Mouse (Mus musculus) kidney, embryonic 14.5 days (tissue): ENCODE results near the gene Insr. TPM values are rescaled to one million over a fixed set of nuclear protein-coding genes. Genes with fewer than 3 reads are reported as not detected.

Experiments
- ATAC-seq: fragments of 200-750 bp; cut with Nextera tagmentation; 2 replicates; pipeline ENCODE4 v1.8.0; 2017; ENCODE audit warnings: moderate number of reproducible peaks, mild to moderate bottlenecking, moderate TSS enrichment, moderate library complexity; ENCODE audit not compliant: low FRiP score, low TSS enrichment
- H3K27ac ChIP-seq: fragments of 300-500 bp; sonication (generic); 2 replicates; pipeline ENCODE4 v1.5.1; 2014; ENCODE audit warnings: low read depth, mild to moderate bottlenecking, low read length, moderate library complexity, mixed read lengths
- H3K27me3 ChIP-seq: fragments of 300-500 bp; sonication (generic); 2 replicates; pipeline ENCODE4 v1.6.1; 2014; ENCODE audit warnings: mild to moderate bottlenecking, low read length; ENCODE audit not compliant: control insufficient read depth, insufficient read depth
- H3K36me3 ChIP-seq: fragments of 300-500 bp; sonication (generic); 2 replicates; pipeline ENCODE4 v1.6.1; 2014; ENCODE audit warnings: low read length, mixed read lengths; ENCODE audit not compliant: control insufficient read depth, insufficient read depth
- H3K4me1 ChIP-seq: fragments of 300-500 bp; sonication (generic); 2 replicates; pipeline ENCODE4 v1.6.1; 2014; ENCODE audit warnings: low read length, mixed read lengths; ENCODE audit not compliant: control insufficient read depth, insufficient read depth
- H3K4me2 ChIP-seq: fragments of 300-500 bp; sonication (generic); replicated peaks from 2 replicates; pipeline ENCODE4 v1.6.1; 2014; ENCODE audit warnings: low read depth, mild to moderate bottlenecking, low read length
- H3K4me3 ChIP-seq: fragments of 300-500 bp; sonication (generic); 2 replicates; pipeline ENCODE4 v1.5.1; 2014; ENCODE audit warnings: mild to moderate bottlenecking, low read length
- H3K9ac ChIP-seq: fragments of 300-500 bp; sonication (generic); 2 replicates; pipeline ENCODE4 v1.6.1; 2014; ENCODE audit warnings: low read depth, mild to moderate bottlenecking, low read length, moderate library complexity
- H3K9me3 ChIP-seq: fragments of 300-500 bp; sonication (generic); 2 replicates; pipeline ENCODE4 v1.6.1; 2016; ENCODE audit warnings: low read length; ENCODE audit not compliant: control insufficient read depth
- WGBS: fragments of 180-500 bp; shearing (Covaris S2); extraction: QIAGEN DNeasy Blood & Tissue Kit; methylation state at CpG from one replicate; pipeline ENCODE4 v1.1.7; 2014; 5-methylcytosine and 5-hydroxymethylcytosine counted together
- polyA plus RNA-seq: library from polyadenylated mRNA; unstranded; fragments of >200 nt; fragmentation: Nextera tagmentation; extraction: Ambion mirVana; gene quantifications from 2 replicates; pipeline ENCODE4 v1.2.1, GENCODE M21; 2014

Insr gene
- polyA plus RNA-seq, 1 experiment from 2014 or later: 40.2 TPM

GRCm38 (mm10) chr8:3262779-3263178 is 16.6 kb downstream of the Insr start:
- Histone ChIP-seq H3K36me3 (peaks cover 7% of the 10 kb centered on the region; the same call in 1 of the 2 replicates), H3K27ac (no peak overlapping the region), H3K9ac (no peak overlapping the region), H3K27me3 (no peaks in the 10 kb centered on the region), H3K4me2 (no peak overlapping the region), H3K4me3 (no peak overlapping the region), H3K9me3 (no peaks in the 10 kb centered on the region; the same call in 1 of the 2 replicates), H3K4me1 (no peaks in the 10 kb centered on the region)
- WGBS: 82% methylated on average over 3 of the region's 3 CpGs
- ATAC-seq: no peak

- H3K9ac ChIP-seq: no peak overlapping the region
- no peaks in the 10 kb centered on the region for H3K4me1 ChIP-seq
- H3K9me3 ChIP-seq: no peaks in the 10 kb centered on the region; the same call in 1 of the 2 replicates
- H3K4me2 ChIP-seq: no peak overlapping the region
- H3K27me3 ChIP-seq: no peaks in the 10 kb centered on the region
- no peak overlapping the region for H3K4me3 ChIP-seq
- no peak for ATAC-seq
- peaks cover 10% of the 10 kb centered on the region; the same call in 1 of the 2 replicates for H3K36me3 ChIP-seq
- 96% methylated on average over 5 of the region's 5 CpGs for WGBS
- no peak overlapping the region for H3K27ac ChIP-seq
These were observed 18.3 kb downstream of the Insr start for GRCm38 (mm10) chr8:3261101-3261500.

- peaks cover 10% of the 10 kb centered on the region; the same call in 1 of the 2 replicates for H3K36me3 ChIP-seq
- WGBS: 83% methylated on average over 9 of the region's 9 CpGs
- no peak for ATAC-seq
- no peaks in the 10 kb centered on the region for H3K4me1 ChIP-seq
- H3K9ac ChIP-seq: no peak overlapping the region
- no peak overlapping the region for H3K4me3 ChIP-seq
- no peak overlapping the region for H3K27ac ChIP-seq
- no peaks in the 10 kb centered on the region for H3K27me3 ChIP-seq
- no peaks in the 10 kb centered on the region; the same call in 1 of the 2 replicates for H3K9me3 ChIP-seq
- no peak overlapping the region for H3K4me2 ChIP-seq
These were observed 19.1 kb downstream of the Insr start for GRCm38 (mm10) chr8:3260127-3260811.

- Histone ChIP-seq H3K9ac (no peak overlapping the region), H3K27ac (no peak overlapping the region), H3K36me3 (peaks cover 15% of the 10 kb centered on the region; the same call in 1 of the 2 replicates), H3K4me2 (no peak overlapping the region), H3K27me3 (no peaks in the 10 kb centered on the region), H3K4me1 (no peaks in the 10 kb centered on the region), H3K9me3 (no peaks in the 10 kb centered on the region), H3K4me3 (no peak overlapping the region)
- no peak for ATAC-seq
- WGBS: 87% methylated on average over 5 of the region's 5 CpGs
These were observed 23.1 kb downstream of the Insr start for GRCm38 (mm10) chr8:3256147-3256940.

GRCm38 (mm10) chr8:3255321-3255720 is 24.1 kb downstream of the Insr start:
- Histone ChIP-seq H3K4me1 (no peaks in the 10 kb centered on the region), H3K27me3 (no peaks in the 10 kb centered on the region), H3K27ac (no peak overlapping the region), H3K4me3 (no peak overlapping the region), H3K9ac (no peak overlapping the region), H3K9me3 (no peaks in the 10 kb centered on the region), H3K4me2 (no peak overlapping the region), H3K36me3 (peaks cover 15% of the 10 kb centered on the region; the same call in 1 of the 2 replicates)
- WGBS: 86% methylated on average over 1 of the region's 1 CpGs
- ATAC-seq: no peak

- Histone ChIP-seq H3K27me3 (no peaks in the 10 kb centered on the region), H3K9me3 (no peaks in the 10 kb centered on the region), H3K4me3 (no peak overlapping the region), H3K4me1 (no peaks in the 10 kb centered on the region), H3K9ac (no peak overlapping the region), H3K36me3 (peaks cover 11% of the 10 kb centered on the region; the same call in 1 of the 2 replicates), H3K4me2 (no peak overlapping the region), H3K27ac (no peak overlapping the region)
- ATAC-seq: no peak
- WGBS: 79% methylated on average over 4 of the region's 4 CpGs
These were observed 26.2 kb downstream of the Insr start for GRCm38 (mm10) chr8:3253179-3253578.

GRCm38 (mm10) chr8:3252665-3253064 is 26.8 kb downstream of the Insr start:
- H3K4me2 ChIP-seq: no peak overlapping the region
- H3K36me3 ChIP-seq: peaks cover 8% of the 10 kb centered on the region; the same call in 1 of the 2 replicates
- no peak overlapping the region for H3K27ac ChIP-seq
- H3K4me3 ChIP-seq: no peak overlapping the region
- no peaks in the 10 kb centered on the region for H3K9me3 ChIP-seq
- H3K9ac ChIP-seq: no peak overlapping the region
- no peaks in the 10 kb centered on the region for H3K27me3 ChIP-seq
- WGBS: 88% methylated on average over 6 of the region's 6 CpGs
- no peak for ATAC-seq
- H3K4me1 ChIP-seq: no peaks in the 10 kb centered on the region

- H3K27ac ChIP-seq: no peak overlapping the region
- no peak overlapping the region for H3K4me2 ChIP-seq
- ATAC-seq: no peak
- no peaks in the 10 kb centered on the region; the same call in 1 of the 2 replicates for H3K9me3 ChIP-seq
- 94% methylated on average over 3 of the region's 3 CpGs for WGBS
- no peak overlapping the region for H3K4me3 ChIP-seq
- H3K36me3 ChIP-seq: peaks cover 4% of the 10 kb centered on the region; the same call in 1 of the 2 replicates
- no peaks in the 10 kb centered on the region for H3K4me1 ChIP-seq
- no peak overlapping the region for H3K9ac ChIP-seq
- H3K27me3 ChIP-seq: no peaks in the 10 kb centered on the region
These were observed 28.3 kb downstream of the Insr start for GRCm38 (mm10) chr8:3251101-3251500.

GRCm38 (mm10) chr8:3249886-3250285 is 29.5 kb downstream of the Insr start:
- 76% methylated on average over 2 of the region's 2 CpGs for WGBS

More at GRCm38 (mm10) chr8:3249886-3250285, 29.5 kb downstream of the Insr start:
- Histone ChIP-seq H3K27me3 (no peaks in the 10 kb centered on the region), H3K36me3 (peaks cover 4% of the 10 kb centered on the region; the same call in 1 of the 2 replicates), H3K9me3 (no peaks in the 10 kb centered on the region; the same call in 1 of the 2 replicates), H3K4me1 (no peaks in the 10 kb centered on the region), H3K4me2 (no peak overlapping the region), H3K9ac (no peak overlapping the region), H3K4me3 (no peak overlapping the region), H3K27ac (no peak overlapping the region)
- no peak for ATAC-seq
